Mouse (Mus musculus): ENCODE results near the gene Chp2. TPM values are rescaled to one million over a fixed set of nuclear protein-coding genes. Genes with fewer than 3 reads are reported as not detected.
"Not testable (repeated sequence)": the region's sequence is repeated elsewhere in the genome, so short reads cannot be mapped to it uniquely, and the experiment has no call there.

Gene Chp2
- total and polyA plus RNA-seq, 2 experiments from 2014 or later, result 0.63 TPM; not detected in 1

DNA sequence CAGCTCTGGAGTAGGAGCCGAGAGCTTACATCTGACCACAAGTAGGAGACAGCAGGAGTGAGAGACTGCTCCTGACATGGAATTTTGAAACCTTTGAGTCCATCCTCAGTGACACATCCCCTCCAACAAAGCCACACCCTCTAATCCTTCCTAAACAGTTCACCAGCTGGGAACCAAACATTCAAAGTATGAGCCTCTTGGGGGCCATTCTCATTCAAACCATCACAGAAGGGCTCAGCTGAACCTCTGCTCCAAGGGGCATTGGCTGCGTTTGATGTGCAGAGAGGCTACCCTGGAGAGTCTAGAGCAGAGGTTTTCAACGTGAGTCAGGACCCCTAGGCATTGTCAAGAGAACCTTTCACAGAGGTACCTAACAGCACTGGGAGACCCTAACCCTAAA lies 10.0 kb downstream of the Chp2 start:
- no peak for DNase-seq (ENCODE audit: low spot score)
- no peaks in the 10 kb centered on the region for H3K27me3 ChIP-seq (ENCODE audit: control insufficient read depth, insufficient read depth, low read length)
- H3K4me3 ChIP-seq (ENCODE audit: low read depth, low read length), result no peak overlapping the region
- H3K27ac ChIP-seq (ENCODE audit: low read depth), result no peak overlapping the region
- H3K36me3 ChIP-seq (replicated peaks; ENCODE audit: control insufficient read depth, insufficient read depth, low read length), result no peaks in the 10 kb centered on the region
- 50% methylated on average over 3 of the region's 3 CpGs for WGBS
- H3K9me3 ChIP-seq (replicated peaks; ENCODE audit: control insufficient read depth, low read length), result no peaks in the 10 kb centered on the region
- H3K9ac ChIP-seq (replicated peaks; ENCODE audit: low read depth, low read length), result no peak overlapping the region
- no peak overlapping the region for H3K4me2 ChIP-seq (ENCODE audit: low read depth, low read length)
- ATAC-seq (ENCODE audit: insufficient read depth, low read depth), result no peak
- H3K4me1 ChIP-seq (ENCODE audit: control insufficient read depth, insufficient read depth), result no peaks in the 10 kb centered on the region
- TF ChIP-seq CTCF (IDR thresholded peaks at IDR 0.05; ENCODE audit: low read depth) (no peak), EP300 (IDR thresholded peaks at IDR 0.05; ENCODE audit: low read depth) (no peak)

DNA sequence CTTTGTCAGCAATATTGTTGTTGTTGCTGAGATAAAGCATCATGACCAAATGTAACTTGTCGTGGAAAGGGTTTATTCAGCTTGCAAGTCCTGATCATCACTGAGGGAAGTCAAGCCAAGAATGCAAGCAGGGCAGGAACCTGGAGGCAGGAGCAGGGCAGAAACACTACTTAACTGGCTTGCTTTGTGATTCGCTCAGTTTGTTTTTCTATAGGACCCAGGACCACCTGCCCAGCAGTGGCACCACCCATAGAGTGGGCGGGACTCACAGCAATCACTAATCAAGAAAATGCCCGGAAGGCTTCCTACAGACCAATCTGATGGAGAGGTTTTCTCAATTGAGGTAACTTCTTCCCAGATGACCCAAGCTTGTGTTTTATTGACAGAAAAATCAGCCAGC lies 10.6 kb downstream of the Chp2 start:
- Histone ChIP-seq H3K27ac (ENCODE audit: low read depth) (no peak overlapping the region), H3K4me3 (ENCODE audit: low read depth, low read length) (no peak overlapping the region), H3K9me3 (replicated peaks; ENCODE audit: control insufficient read depth, low read length) (no peaks in the 10 kb centered on the region), H3K36me3 (replicated peaks; ENCODE audit: control insufficient read depth, insufficient read depth, low read length) (no peaks in the 10 kb centered on the region), H3K4me2 (ENCODE audit: low read depth, low read length) (no peak overlapping the region), H3K4me1 (ENCODE audit: control insufficient read depth, insufficient read depth) (no peaks in the 10 kb centered on the region), H3K9ac (replicated peaks; ENCODE audit: low read depth, low read length) (no peak overlapping the region), H3K27me3 (ENCODE audit: control insufficient read depth, insufficient read depth, low read length) (no peaks in the 10 kb centered on the region)
- WGBS, result 52% methylated on average over 4 of the region's 4 CpGs
- TF ChIP-seq CTCF (IDR thresholded peaks at IDR 0.05; ENCODE audit: low read depth) (no peak), EP300 (IDR thresholded peaks at IDR 0.05; ENCODE audit: low read depth) (no peak)
- no peak for DNase-seq (ENCODE audit: low spot score)
- no peak for ATAC-seq (ENCODE audit: insufficient read depth, low read depth)

DNA sequence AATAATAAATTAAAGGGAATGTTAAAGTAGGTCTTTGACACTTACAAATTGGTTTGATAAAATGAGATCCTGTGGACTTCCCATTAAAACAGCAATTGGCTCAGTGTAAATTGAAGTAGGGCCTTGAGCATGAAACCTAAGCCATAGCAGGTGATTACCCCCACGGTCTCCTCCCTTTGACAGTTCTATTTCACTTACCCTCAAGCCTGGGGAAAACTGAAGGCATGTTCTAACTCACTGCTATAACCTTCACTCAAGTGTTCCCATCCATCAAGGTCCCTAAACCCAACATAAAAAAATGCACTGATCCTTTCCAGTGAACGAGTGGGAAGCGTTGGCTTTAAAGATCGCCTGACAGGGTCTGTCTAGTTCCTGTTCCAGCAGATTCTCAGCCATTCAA lies 11.6 kb downstream of the Chp2 start:
- 80% methylated on average over 4 of the region's 4 CpGs for WGBS
- ATAC-seq (ENCODE audit: insufficient read depth, low read depth), result no peak
- no peak overlapping the region for H3K4me2 ChIP-seq (ENCODE audit: low read depth, low read length)
- no peak for TF ChIP-seq EP300 (IDR thresholded peaks at IDR 0.05; ENCODE audit: low read depth)
- no peak for TF ChIP-seq CTCF (IDR thresholded peaks at IDR 0.05; ENCODE audit: low read depth)
- no peak for DNase-seq (ENCODE audit: low spot score)
- no peaks in the 10 kb centered on the region for H3K4me1 ChIP-seq (ENCODE audit: control insufficient read depth, insufficient read depth)
- no peak overlapping the region for H3K4me3 ChIP-seq (ENCODE audit: low read depth, low read length)
- no peaks in the 10 kb centered on the region for H3K9me3 ChIP-seq (replicated peaks; ENCODE audit: control insufficient read depth, low read length)
- no peaks in the 10 kb centered on the region for H3K36me3 ChIP-seq (replicated peaks; ENCODE audit: control insufficient read depth, insufficient read depth, low read length)
- no peak overlapping the region for H3K27ac ChIP-seq (ENCODE audit: low read depth)
- no peak overlapping the region for H3K9ac ChIP-seq (replicated peaks; ENCODE audit: low read depth, low read length)
- no peaks in the 10 kb centered on the region for H3K27me3 ChIP-seq (ENCODE audit: control insufficient read depth, insufficient read depth, low read length)

DNA sequence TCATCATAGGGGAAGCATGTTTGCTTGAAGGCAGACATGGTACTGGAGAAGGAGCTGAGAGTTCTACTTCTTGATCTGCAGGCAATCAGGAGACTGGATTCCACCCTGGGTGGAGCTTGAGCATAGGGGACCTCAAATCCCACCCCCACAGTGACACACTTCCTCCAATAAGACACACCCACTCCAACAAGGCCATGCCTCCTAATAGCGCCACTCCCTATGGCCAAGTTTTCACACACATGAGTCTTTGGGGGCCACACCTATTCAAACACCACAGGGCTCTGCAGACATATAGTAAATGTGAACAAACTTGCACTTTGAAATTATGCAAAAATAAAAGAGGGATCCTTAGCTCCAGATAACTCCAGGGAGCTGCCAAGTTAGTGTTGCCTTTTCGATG lies 19.6 kb downstream of the Chp2 start:
- ATAC-seq (ENCODE audit: insufficient read depth, low read depth) (no peak), DNase-seq (ENCODE audit: low spot score) (no peak)
- no peak overlapping the region for H3K27ac ChIP-seq (ENCODE audit: low read depth)
- H3K4me2 ChIP-seq (ENCODE audit: low read depth, low read length), result no peak overlapping the region
- TF ChIP-seq CTCF (IDR thresholded peaks at IDR 0.05; ENCODE audit: low read depth), result no peak
- no peak for TF ChIP-seq EP300 (IDR thresholded peaks at IDR 0.05; ENCODE audit: low read depth)
- H3K9me3 ChIP-seq (replicated peaks; ENCODE audit: control insufficient read depth, low read length), result no peaks in the 10 kb centered on the region
- H3K9ac ChIP-seq (replicated peaks; ENCODE audit: low read depth, low read length), result no peak overlapping the region
- no peak overlapping the region for H3K4me3 ChIP-seq (ENCODE audit: low read depth, low read length)
- H3K27me3 ChIP-seq (ENCODE audit: control insufficient read depth, insufficient read depth, low read length), result no peaks in the 10 kb centered on the region
- H3K36me3 ChIP-seq (replicated peaks; ENCODE audit: control insufficient read depth, insufficient read depth, low read length), result no peaks in the 10 kb centered on the region
- H3K4me1 ChIP-seq (ENCODE audit: control insufficient read depth, insufficient read depth), result no peaks in the 10 kb centered on the region
- WGBS, result 81% methylated on average over 2 of the region's 2 CpGs

DNA sequence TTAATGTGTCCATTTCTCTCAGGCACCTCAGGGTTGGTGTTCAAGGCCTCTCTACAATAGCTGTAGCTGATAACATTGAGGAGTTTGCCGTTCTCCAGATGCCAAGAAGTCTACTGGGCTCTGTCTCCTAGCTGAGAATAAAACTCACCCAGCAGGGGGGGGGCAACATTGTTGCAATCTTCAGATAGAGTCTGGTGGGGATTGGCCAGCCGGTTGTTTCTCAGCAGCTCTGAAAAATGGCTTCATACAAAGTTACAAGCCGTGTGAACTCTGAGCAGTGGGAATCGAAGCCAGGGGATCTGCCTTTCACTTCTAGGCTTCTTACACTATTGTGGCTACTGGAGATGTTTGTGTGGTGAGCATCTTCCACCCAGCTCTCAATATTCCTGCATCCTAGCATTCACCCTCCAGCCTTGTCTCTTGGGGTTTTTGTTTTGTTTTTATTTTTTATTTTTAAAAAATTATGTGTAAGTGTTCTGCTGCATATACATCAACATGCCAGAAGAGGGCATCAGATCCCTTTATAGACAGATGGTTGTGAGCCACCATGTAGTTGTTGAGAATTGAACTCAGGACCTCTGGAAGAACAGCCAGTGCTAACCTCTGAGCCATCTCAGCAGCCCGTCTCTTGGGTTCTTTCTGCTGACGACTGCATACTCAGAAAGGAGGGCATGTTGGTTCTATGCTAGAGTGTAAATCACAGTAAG lies 21.3 kb downstream of the Chp2 start:
- no peak overlapping the region for H3K4me3 ChIP-seq (ENCODE audit: low read depth, low read length)

DNA sequence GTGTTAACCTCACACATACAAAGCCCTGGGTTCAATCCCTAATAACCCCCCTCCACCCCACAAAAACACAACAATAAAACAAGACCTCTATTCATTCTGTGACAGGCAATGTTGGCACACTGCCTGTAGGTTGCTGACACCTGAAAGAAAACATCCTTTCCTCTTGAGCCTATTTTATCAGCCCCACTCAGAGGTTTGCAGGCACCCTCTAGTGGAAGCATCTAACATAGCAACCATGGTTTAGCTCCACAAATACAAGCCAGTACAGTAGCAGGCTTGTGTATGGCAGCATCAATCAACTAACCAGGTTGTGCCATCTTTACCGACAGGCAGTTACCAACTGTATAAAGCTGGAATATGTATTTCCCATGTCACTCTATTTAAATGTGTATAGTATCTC lies 23.0 kb downstream of the Chp2 start:
- Histone ChIP-seq H3K4me2 (ENCODE audit: low read depth, low read length) (no peak overlapping the region), H3K4me1 (ENCODE audit: control insufficient read depth, insufficient read depth) (no peaks in the 10 kb centered on the region), H3K9ac (replicated peaks; ENCODE audit: low read depth, low read length) (no peak overlapping the region), H3K36me3 (replicated peaks; ENCODE audit: control insufficient read depth, insufficient read depth, low read length) (no peaks in the 10 kb centered on the region), H3K4me3 (ENCODE audit: low read depth, low read length) (no peak overlapping the region), H3K27ac (ENCODE audit: low read depth) (no peak overlapping the region), H3K9me3 (replicated peaks; ENCODE audit: control insufficient read depth, low read length) (no peaks in the 10 kb centered on the region), H3K27me3 (ENCODE audit: control insufficient read depth, insufficient read depth, low read length) (no peaks in the 10 kb centered on the region)
- DNase-seq (ENCODE audit: low spot score) (peak; percentile 33), ATAC-seq (ENCODE audit: insufficient read depth, low read depth) (no peak)
- peak; percentile 72 for TF ChIP-seq CTCF (IDR thresholded peaks at IDR 0.05; ENCODE audit: low read depth)
- TF ChIP-seq EP300 (IDR thresholded peaks at IDR 0.05; ENCODE audit: low read depth), result no peak
- WGBS, result 27% methylated on average over 1 of the region's 1 CpGs

More for the DNA sequence above, 21.3 kb downstream of the Chp2 start:
- ATAC-seq (ENCODE audit: insufficient read depth, low read depth) (no peak), DNase-seq (ENCODE audit: low spot score) (no peak)
- no peak overlapping the region for H3K27ac ChIP-seq (ENCODE audit: low read depth)
- TF ChIP-seq EP300 (IDR thresholded peaks at IDR 0.05; ENCODE audit: low read depth) (no peak), CTCF (IDR thresholded peaks at IDR 0.05; ENCODE audit: low read depth) (no peak)
- no peaks in the 10 kb centered on the region for H3K27me3 ChIP-seq (ENCODE audit: control insufficient read depth, insufficient read depth, low read length)
- no peaks in the 10 kb centered on the region for H3K36me3 ChIP-seq (replicated peaks; ENCODE audit: control insufficient read depth, insufficient read depth, low read length)
- no peak overlapping the region for H3K4me2 ChIP-seq (ENCODE audit: low read depth, low read length)
- no peaks in the 10 kb centered on the region for H3K9me3 ChIP-seq (replicated peaks; ENCODE audit: control insufficient read depth, low read length)
- H3K9ac ChIP-seq (replicated peaks; ENCODE audit: low read depth, low read length), result no peak overlapping the region
- 65% methylated on average over 6 of the region's 6 CpGs for WGBS
- no peaks in the 10 kb centered on the region for H3K4me1 ChIP-seq (ENCODE audit: control insufficient read depth, insufficient read depth)

DNA sequence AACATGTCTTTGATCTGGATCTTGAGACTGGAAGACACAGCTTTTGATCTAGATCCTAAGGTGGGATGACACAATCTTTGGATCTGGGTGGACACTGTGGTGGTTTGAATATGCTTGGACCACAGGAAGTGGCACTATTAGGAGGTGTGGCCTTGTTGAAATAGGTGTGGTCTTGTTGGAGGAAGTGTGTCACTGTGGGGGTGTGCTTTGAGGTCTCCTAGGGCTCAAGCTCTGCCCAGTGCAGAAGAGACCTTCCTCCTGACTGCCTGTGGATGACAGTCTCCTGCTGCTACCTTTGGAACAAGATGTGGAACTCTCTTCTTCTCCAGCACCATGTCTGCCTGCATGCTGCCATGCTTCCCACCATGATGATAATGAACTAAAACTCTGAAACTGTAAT lies 23.4 kb downstream of the Chp2 start:
- not testable (repeated sequence) for H3K4me2 ChIP-seq (ENCODE audit: low read depth, low read length); H3K9me3 ChIP-seq (replicated peaks; ENCODE audit: control insufficient read depth, low read length); H3K4me3 ChIP-seq (ENCODE audit: low read depth, low read length); H3K9ac ChIP-seq (replicated peaks; ENCODE audit: low read depth, low read length); H3K4me1 ChIP-seq (ENCODE audit: control insufficient read depth, insufficient read depth); H3K36me3 ChIP-seq (replicated peaks; ENCODE audit: control insufficient read depth, insufficient read depth, low read length); ATAC-seq (ENCODE audit: insufficient read depth, low read depth); H3K27me3 ChIP-seq (ENCODE audit: control insufficient read depth, insufficient read depth, low read length); DNase-seq (ENCODE audit: low spot score); H3K27ac ChIP-seq (ENCODE audit: low read depth)
